Comparison of ENCODE assay signal across 24 mouse cellular contexts in genomic region chr11:94389021-94389420, GRCm38 (mm10).
"Had no signal": no experiment of that assay in that cellular context is flagged by ENCODE, and none has a peak within 500 bp of the region (broad histone marks: within the 10 kb centered on the region; RNA-seq: fewer than 3 reads in every experiment).

No protein-coding gene starts in this region.

- ATAC-seq: forebrain, postnatal 0 days; hindbrain, postnatal 0 days had no signal

- H3K27ac ChIP-seq: heart, adult 2 months; heart, embryonic 13.5 days; heart, embryonic 15.5 days; hindbrain, embryonic 13.5 days; hindbrain, embryonic 15.5 days; hindbrain, postnatal 0 days; kidney, embryonic 15.5 days; kidney, postnatal 0 days; left cerebral cortex, adult 2 months; limb, embryonic 10.5 days; limb, embryonic 12.5 days had no signal

- H3K9me3 ChIP-seq: heart, embryonic 13.5 days; heart, embryonic 15.5 days; hindbrain, embryonic 13.5 days; hindbrain, embryonic 15.5 days; kidney, embryonic 15.5 days; limb, embryonic 10.5 days; limb, embryonic 12.5 days had no signal

- DNase-seq: forebrain, postnatal 0 days; gastrocnemius, postnatal 14 days; gastrocnemius, postnatal 36 days; heart, adult 11 months; heart, adult 2 months; heart, postnatal 36 days; kidney, adult 11 months; kidney, adult 2 months; kidney, adult 9 months; kidney, postnatal 14 days; kidney, postnatal 36 days; layer of hippocampus, adult 9-11 months; layer of hippocampus, postnatal 36 days had no signal

- H3K9ac ChIP-seq: forebrain, postnatal 0 days; heart, embryonic 13.5 days; heart, embryonic 15.5 days; hindbrain, embryonic 13.5 days; hindbrain, embryonic 15.5 days; kidney, embryonic 15.5 days; limb, embryonic 12.5 days had no signal

- H3K4me3 ChIP-seq: heart, adult 2 months; heart, embryonic 13.5 days; heart, embryonic 15.5 days; hindbrain, embryonic 13.5 days; hindbrain, embryonic 15.5 days; kidney, embryonic 15.5 days; left cerebral cortex, adult 2 months; limb, embryonic 10.5 days; limb, embryonic 12.5 days had no signal

- H3K27me3 ChIP-seq: kidney, embryonic 15.5 days had no signal

- H3K36me3 ChIP-seq: heart, embryonic 13.5 days; heart, embryonic 15.5 days; hindbrain, embryonic 13.5 days; hindbrain, embryonic 15.5 days; kidney, embryonic 15.5 days; limb, embryonic 10.5 days; limb, embryonic 12.5 days had no signal

- H3K4me2 ChIP-seq: heart, embryonic 11.5 days; heart, embryonic 13.5 days; heart, embryonic 15.5 days; hindbrain, embryonic 13.5 days; hindbrain, embryonic 15.5 days; kidney, embryonic 15.5 days; limb, embryonic 12.5 days had no signal
